Mouse (Mus musculus): ENCODE results near the gene Pcdh7.

DNA sequence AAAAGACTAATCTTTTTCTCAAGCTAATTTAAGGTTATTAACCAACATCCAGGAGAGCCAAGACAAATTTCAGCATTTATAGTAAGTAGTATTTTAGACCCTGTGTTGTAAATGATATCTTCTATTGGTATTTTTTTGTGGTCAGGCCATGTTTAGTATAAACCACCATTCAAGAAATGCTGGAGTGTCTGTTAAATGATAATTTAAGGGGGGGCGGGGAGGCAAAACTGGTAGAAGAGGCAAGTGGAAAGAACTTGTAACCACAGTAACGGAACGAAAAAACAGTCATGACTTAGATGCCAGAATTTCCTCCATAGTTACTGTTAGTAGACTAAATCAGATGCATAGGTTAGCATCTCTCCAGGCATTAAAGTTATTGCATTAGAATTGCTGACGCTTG, 246.4 kb downstream of the Pcdh7 start:
- TF ChIP-seq CTCF (IDR thresholded peaks at IDR 0.05; ENCODE audit: insufficient read depth, low read depth, low read length) (no peak), POLR2A (IDR thresholded peaks at IDR 0.05; ENCODE audit: insufficient read depth, low read depth, low read length) (no peak)
